Mouse (Mus musculus) forebrain, embryonic 11.5 days (tissue): ENCODE data around the gene Mcm9. TPM values are rescaled to one million over a fixed set of nuclear protein-coding genes. Genes with fewer than 3 reads are reported as not detected.
"Not testable (repeated sequence)": the region's sequence is repeated elsewhere in the genome, so short reads cannot be mapped to it uniquely, and the experiment has no call there.

Source experiments
- ATAC-seq: fragments of 200-750 bp; cut with Nextera tagmentation; replicated peaks from 2 replicates; pipeline ENCODE4 v1.8.0; 2017; ENCODE audit warnings: moderate TSS enrichment; ENCODE audit not compliant: low FRiP score
- DNase-seq: peaks from one replicate; pipeline ENCODE4 v3.0.0-alpha.2; 2017; ENCODE audit warnings: low spot score
- H3K27ac ChIP-seq: fragments of 300-500 bp; sonication (generic); 2 replicates; pipeline ENCODE4 v1.5.1; 2014; ENCODE audit warnings: low read depth, low read length
- H3K27me3 ChIP-seq: fragments of 300-500 bp; sonication (generic); 2 replicates; pipeline ENCODE4 v1.6.1; 2014; ENCODE audit warnings: mild to moderate bottlenecking, low read length, mixed read lengths; ENCODE audit not compliant: control insufficient read depth, insufficient read depth
- H3K36me3 ChIP-seq: fragments of 300-500 bp; sonication (generic); 2 replicates; pipeline ENCODE4 v1.6.1; 2014; ENCODE audit warnings: mild to moderate bottlenecking, low read length, moderate library complexity, mixed read lengths; ENCODE audit not compliant: control insufficient read depth, insufficient read depth
- H3K4me1 ChIP-seq: fragments of 300-500 bp; sonication (generic); replicated peaks from 2 replicates; pipeline ENCODE4 v1.6.1; 2014; ENCODE audit warnings: low read length, mixed read lengths; ENCODE audit not compliant: control insufficient read depth, insufficient read depth
- H3K4me2 ChIP-seq: fragments of 300-500 bp; sonication (generic); 2 replicates; pipeline ENCODE4 v1.6.1; 2014; ENCODE audit warnings: low read depth, mild to moderate bottlenecking, low read length, moderate library complexity, mixed read lengths; ENCODE audit not compliant: severe bottlenecking
- H3K4me3 ChIP-seq: fragments of 300-500 bp; sonication (generic); 2 replicates; pipeline ENCODE4 v1.5.1; 2014; ENCODE audit warnings: low read depth, low read length
- H3K9ac ChIP-seq: fragments of 300-500 bp; sonication (generic); 2 replicates; pipeline ENCODE4 v1.6.1; 2014; ENCODE audit warnings: low read length
- H3K9me3 ChIP-seq: fragments of 300-500 bp; sonication (generic); 2 replicates; pipeline ENCODE4 v1.6.1; 2016; ENCODE audit warnings: low read length, mixed read lengths; ENCODE audit not compliant: control insufficient read depth
- WGBS: fragments of 180-500 bp; shearing (Covaris S2); extraction: QIAGEN DNeasy Blood & Tissue Kit; methylation state at CpG from one replicate; pipeline ENCODE4 v1.1.7; 2014; 5-methylcytosine and 5-hydroxymethylcytosine counted together
- polyA plus RNA-seq: library from polyadenylated mRNA; unstranded; fragments of >200 nt; fragmentation: Nextera tagmentation; extraction: Ambion mirVana; gene quantifications from 2 replicates; pipeline ENCODE4 v1.2.1, GENCODE M21; 2014

Mcm9 gene
- polyA plus RNA-seq, 1 experiment from 2014 or later: 17.5 TPM

- Histone ChIP-seq H3K4me3 (no peak overlapping the region), H3K9ac (no peak overlapping the region), H3K27ac (no peak overlapping the region), H3K36me3 (no peaks in the 10 kb centered on the region), H3K9me3 (no peaks in the 10 kb centered on the region), H3K27me3 (no peaks in the 10 kb centered on the region), H3K4me1 (0 out of 2 replicates have a peak, but pooled peaks cover 2% of the 10 kb centered on the region), H3K4me2 (no peak overlapping the region)
- DNase-seq (no peak), ATAC-seq (no peak)
Measured at GRCm38 (mm10) chr10:53499518-53499917, 130.7 kb downstream of the Mcm9 start.

- ATAC-seq, H3K9me3 ChIP-seq, H3K27me3 ChIP-seq, H3K27ac ChIP-seq, DNase-seq, H3K9ac ChIP-seq, H3K4me2 ChIP-seq, H3K4me3 ChIP-seq, H3K4me1 ChIP-seq, H3K36me3 ChIP-seq: not testable (repeated sequence)
- WGBS: 89% methylated on average over 3 of the region's 3 CpGs
Measured at GRCm38 (mm10) chr10:53495349-53495748, 134.9 kb downstream of the Mcm9 start.

GRCm38 (mm10) chr10:53493954-53494353 lies 136.3 kb downstream of the Mcm9 start:
- Histone ChIP-seq H3K4me3 (no peak overlapping the region), H3K27me3 (no peaks in the 10 kb centered on the region)

More at GRCm38 (mm10) chr10:53493954-53494353, 136.3 kb downstream of the Mcm9 start:
- no peak overlapping the region for H3K4me2 ChIP-seq
- DNase-seq (no peak), ATAC-seq (no peak)
- no peak overlapping the region for H3K9ac ChIP-seq
- no peaks in the 10 kb centered on the region for H3K4me1 ChIP-seq
- 92% methylated on average over 13 of the region's 13 CpGs for WGBS
- H3K36me3 ChIP-seq: no peaks in the 10 kb centered on the region
- no peak overlapping the region for H3K27ac ChIP-seq
- no peaks in the 10 kb centered on the region for H3K9me3 ChIP-seq

Other genes starting within 250 kb of the Mcm9 start
- gene Asf1a, start 33.7 kb downstream of the Mcm9 start, polyA plus RNA-seq: 167 and 179 TPM in 2 replicates
- 6.1 and 8.2 TPM in 2 replicates for gene Fam184a, start 120.7 kb upstream of the Mcm9 start, polyA plus RNA-seq